Mouse (Mus musculus): ENCODE measurements around the gene Atp1a3.
"Not testable (repeated sequence)": the region's sequence is repeated elsewhere in the genome, so short reads cannot be mapped to it uniquely, and the experiment has no call there.

The Atp1a3 gene

GRCm38 (mm10) chr7:25005421-25006065 is at the start of gene Atp1a3:
Atp1a3 (minus strand) TSS chr7:25005958.
- DNase-seq: no peak

DNA sequence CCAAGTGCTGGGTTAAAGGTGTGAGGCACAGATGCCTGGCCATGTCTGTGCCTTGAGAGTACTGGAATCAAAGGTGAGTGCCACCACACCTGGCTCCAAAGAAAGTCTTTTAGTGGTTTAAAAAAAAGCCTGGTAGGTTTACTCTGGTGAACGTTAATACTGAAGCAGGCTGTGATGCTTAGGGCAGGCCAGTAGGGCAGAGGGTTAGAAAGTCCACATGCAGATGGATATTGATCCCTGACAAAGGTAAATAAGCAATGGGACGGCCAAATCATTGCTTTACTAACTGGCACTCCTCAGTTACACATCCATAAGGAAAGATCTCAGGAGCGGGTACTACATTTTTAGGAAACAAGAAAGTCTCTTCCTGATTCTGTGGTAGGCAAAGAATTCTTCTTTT is 46.8 kb upstream of the Atp1a3 start:
- DNase-seq: no peak

DNA sequence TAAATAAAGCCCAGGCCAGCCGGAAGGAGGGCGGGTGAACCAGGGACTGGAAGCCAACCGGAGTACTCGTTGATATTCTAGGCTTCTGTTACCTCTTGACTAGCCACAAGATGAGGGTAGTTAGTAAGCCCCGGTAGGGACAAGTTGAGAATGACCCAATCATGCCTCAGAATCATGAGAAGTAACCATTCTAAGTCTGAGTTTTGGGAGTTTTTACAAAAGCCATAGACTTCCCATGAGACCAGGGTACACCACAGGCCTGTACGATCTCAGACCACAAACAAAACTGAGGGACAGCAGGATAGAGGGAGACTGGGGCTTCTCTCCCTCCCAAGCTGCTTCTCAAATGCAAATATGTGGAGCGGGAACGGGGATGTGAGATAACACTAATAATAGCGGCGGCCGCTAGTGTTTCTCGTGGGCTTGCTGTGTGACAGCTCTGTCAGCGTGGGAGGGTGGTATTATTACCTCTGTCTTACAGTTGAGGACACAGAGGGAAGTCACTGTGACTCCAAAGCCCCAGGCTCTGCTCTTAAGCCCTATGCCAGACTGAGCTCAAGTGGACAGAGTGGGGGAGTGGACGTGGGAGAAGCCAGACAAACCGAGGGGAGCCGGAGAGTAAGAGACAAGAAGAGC is 43.7 kb upstream of the Atp1a3 start:
- DNase-seq: no peak

GRCm38 (mm10) chr7:25047363-25047762 is 41.6 kb upstream of the Atp1a3 start:
- DNase-seq: no peak

DNA sequence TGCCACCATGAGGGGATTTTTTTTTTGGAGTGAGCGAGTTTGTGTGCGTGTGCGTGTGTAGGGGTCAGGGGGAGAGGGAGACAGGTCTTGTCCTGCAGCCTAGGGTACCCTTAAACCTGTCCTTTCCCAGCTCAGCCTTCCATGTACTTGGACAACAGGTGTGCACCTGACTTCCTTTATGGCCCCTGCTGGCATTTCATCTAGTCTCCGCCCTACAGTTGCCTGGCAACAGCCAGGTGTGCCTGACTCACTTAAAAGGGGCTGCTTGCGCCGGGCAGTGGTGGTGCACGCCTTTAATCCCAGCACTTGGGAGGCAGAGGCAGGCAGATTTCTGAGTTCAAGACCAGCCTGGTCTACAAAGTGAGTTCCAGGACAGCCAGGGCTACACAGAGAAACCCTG is 38.8 kb upstream of the Atp1a3 start:
- not testable (repeated sequence) for DNase-seq

GRCm38 (mm10) chr7:25041921-25042320 is 36.2 kb upstream of the Atp1a3 start:
- no peak for DNase-seq

GRCm38 (mm10) chr7:25035916-25036315 is 30.2 kb upstream of the Atp1a3 start:
- DNase-seq: peak; percentile 28 to 66

DNA sequence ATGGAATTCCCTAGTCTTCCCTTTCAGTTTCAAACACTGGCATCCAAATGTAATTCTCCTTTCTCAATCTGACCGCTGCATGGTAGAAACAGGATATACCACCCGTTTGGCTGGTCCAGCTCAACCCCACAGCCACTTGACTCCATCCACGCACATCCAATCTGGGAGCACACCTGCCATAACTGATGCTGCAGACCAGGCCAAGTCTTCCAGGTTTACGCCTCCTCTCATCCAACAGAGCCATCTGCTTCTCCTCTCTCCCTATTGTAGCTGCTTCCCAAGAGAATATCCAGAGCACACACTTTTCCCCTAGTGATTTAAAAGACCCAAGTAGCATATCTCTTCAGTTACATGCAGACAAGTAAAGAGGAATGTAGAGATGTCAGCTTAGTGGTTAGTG is 29.0 kb upstream of the Atp1a3 start:
- no peak for DNase-seq

- no peak for DNase-seq
Measured at GRCm38 (mm10) chr7:25031528-25031927, 25.8 kb upstream of the Atp1a3 start.

DNA sequence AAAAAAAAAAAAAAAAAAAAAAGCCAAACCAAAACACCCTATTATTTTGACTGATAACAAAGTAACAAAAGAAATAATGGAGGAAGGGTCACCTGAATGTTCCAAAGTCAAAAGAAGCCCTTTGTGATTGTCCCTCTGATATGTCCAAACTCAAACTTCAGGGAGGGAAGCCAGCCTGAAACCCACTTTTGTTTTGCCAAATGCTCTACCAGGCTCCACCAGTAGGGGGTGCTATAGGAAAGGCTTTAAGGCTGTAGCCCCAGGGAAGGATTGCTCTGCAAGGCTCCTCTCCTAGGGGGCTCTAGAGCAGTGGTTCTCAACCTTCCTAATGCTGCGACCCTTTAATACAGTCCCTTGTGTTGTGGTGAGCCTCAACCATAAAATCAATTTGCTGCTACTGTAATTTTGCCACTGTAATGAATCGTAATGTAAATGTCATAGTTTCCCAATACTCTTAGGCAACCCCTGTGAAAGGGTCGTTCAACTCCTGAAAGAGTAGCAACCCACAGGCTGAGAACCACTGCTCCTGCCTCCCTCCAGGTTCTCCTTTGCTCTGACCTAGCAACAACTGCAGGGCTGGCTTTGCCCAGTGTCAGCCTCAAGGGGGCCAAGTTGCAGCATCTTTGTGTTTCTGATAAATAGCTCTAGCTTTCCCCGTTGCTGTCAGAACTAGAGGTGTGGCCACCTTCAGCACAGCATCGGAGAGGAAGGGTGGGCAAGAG is 24.4 kb upstream of the Atp1a3 start:
- DNase-seq: peak in 1 of 2 experiments; percentile 69

- DNase-seq: no peak
Measured at GRCm38 (mm10) chr7:25026452-25026851, 20.7 kb upstream of the Atp1a3 start.

GRCm38 (mm10) chr7:25025855-25026439 is 20.2 kb upstream of the Atp1a3 start:
- DNase-seq: peak in 1 of 2 experiments; percentile 15

GRCm38 (mm10) chr7:25011592-25011991 is 5.8 kb upstream of the Atp1a3 start:
- DNase-seq: no peak

DNA sequence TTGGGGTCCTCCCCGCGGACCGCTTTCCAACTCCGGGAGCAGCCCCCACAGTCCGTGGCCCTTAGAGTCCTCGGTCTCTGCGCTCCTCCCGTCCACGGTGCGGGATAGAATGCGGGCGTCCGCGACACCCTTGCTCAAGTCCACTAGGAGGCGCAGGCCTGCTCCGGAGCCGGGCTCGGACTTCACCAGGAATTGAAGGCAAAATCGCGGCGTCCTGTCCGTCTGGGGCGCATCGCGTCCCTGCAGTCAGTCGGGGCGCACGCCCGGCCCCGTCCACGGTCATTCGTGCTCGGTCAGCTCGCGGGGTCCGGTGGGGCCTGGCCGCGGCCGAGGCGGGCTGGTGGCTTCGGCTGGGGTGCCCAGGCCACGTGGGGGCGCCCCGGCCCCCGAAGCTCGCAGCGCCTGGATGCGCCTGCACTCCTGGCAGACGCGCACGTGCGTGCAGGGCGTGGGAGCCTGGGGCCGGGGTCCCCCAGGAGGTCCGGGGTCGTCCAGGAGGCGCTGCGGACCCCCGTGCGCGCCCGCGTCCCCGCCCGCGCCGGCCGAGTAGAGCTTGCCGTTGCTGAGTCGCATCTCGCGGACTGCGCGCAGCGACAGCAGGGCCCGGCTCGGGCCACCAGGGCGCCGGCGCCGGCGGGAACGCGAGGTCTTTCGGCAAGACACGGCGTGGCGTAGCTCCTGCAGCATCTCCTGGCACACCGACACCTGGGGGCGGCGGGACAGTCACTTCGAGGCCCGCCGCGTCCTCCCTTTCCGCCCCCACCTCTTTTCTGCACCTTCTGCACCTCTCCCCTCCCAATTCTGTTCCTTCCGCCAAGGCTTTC is 4.5 kb upstream of the Atp1a3 start:
- DNase-seq: peak in 1 of 2 experiments; percentile 23

GRCm38 (mm10) chr7:25009099-25009700 is 3.4 kb upstream of the Atp1a3 start:
- no peak for DNase-seq

- DNase-seq: peak in 1 of 2 experiments; percentile 57
Measured at GRCm38 (mm10) chr7:25008635-25009034, 2.9 kb upstream of the Atp1a3 start.

GRCm38 (mm10) chr7:25007609-25008374 is 2.0 kb upstream of the Atp1a3 start:
- no peak for DNase-seq

GRCm38 (mm10) chr7:25006586-25007364 is 1.0 kb upstream of the Atp1a3 start:
- no peak for DNase-seq

- no peak for DNase-seq
Measured at GRCm38 (mm10) chr7:25006171-25006570, 413 bp upstream of the Atp1a3 start.

GRCm38 (mm10) chr7:25004806-25005205 is 952 bp downstream of the Atp1a3 start:
- no peak for DNase-seq
